Mouse (Mus musculus): ENCODE measurements at regions not wholly inside any gene's neighbourhood (a gene's known extent, or its start where the extent isn't known, plus 50 kb on each side); places are given as distances from the start of the nearest gene placed in this dataset.

- no peak for TF ChIP-seq ZNF384 (IDR thresholded peaks at IDR 0.05; ENCODE audit: low read depth, low read length)
- TF ChIP-seq ZC3H11A (IDR thresholded peaks at IDR 0.05; ENCODE audit: borderline replicate concordance, low read depth, low read length): no peak
- TF ChIP-seq HCFC1 (IDR thresholded peaks at IDR 0.05; ENCODE audit: borderline replicate concordance, insufficient read depth, low read length): no peak
- TF ChIP-seq CHD2 (IDR thresholded peaks at IDR 0.05; ENCODE audit: low read depth, low read length): no peak
- TF ChIP-seq MAFK (IDR thresholded peaks at IDR 0.05; ENCODE audit: insufficient read depth, low read depth, low read length): no peak
Measured at GRCm38 (mm10) chr16:62470133-62470532, 316.5 kb downstream of the Nsun3 start.

GRCm38 (mm10) chr16:62469286-62469685 is 317.3 kb downstream of the Nsun3 start:
- no peak overlapping the region for H3K4me3 ChIP-seq (ENCODE audit: insufficient read depth in 1 of 2, low read depth in 1 of 2, low read length in 2 of 2, poor library complexity in 1 of 2, severe bottlenecking in 1 of 2)
- H3K36me3 ChIP-seq (ENCODE audit: control insufficient read depth, insufficient read depth, low read length, poor library complexity, severe bottlenecking): no peaks in the 10 kb centered on the region
- H3K27ac ChIP-seq (ENCODE audit: insufficient read depth, low read depth, low read length, poor library complexity, severe bottlenecking): no peak overlapping the region
- no peak for TF ChIP-seq HCFC1 (IDR thresholded peaks at IDR 0.05; ENCODE audit: borderline replicate concordance, insufficient read depth, low read length)
- no peak for TF ChIP-seq ZNF384 (IDR thresholded peaks at IDR 0.05; ENCODE audit: low read depth, low read length)
- TF ChIP-seq ZC3H11A (IDR thresholded peaks at IDR 0.05; ENCODE audit: borderline replicate concordance, low read depth, low read length): no peak
- TF ChIP-seq CHD2 (IDR thresholded peaks at IDR 0.05; ENCODE audit: low read depth, low read length): no peak
- no peak for TF ChIP-seq MAFK (IDR thresholded peaks at IDR 0.05; ENCODE audit: insufficient read depth, low read depth, low read length)
- H3K9me3 ChIP-seq (ENCODE audit: control insufficient read depth, insufficient read depth, low read depth, low read length): no peaks in the 10 kb centered on the region
- no peak overlapping the region for H3K9ac ChIP-seq (ENCODE audit: insufficient read depth, low read depth, low read length, poor library complexity, severe bottlenecking)
- H3K4me1 ChIP-seq (ENCODE audit: control insufficient read depth in 2 of 2, insufficient read depth in 2 of 2, low read length in 2 of 2, poor library complexity in 1 of 2): no peaks in the 10 kb centered on the region
- in situ Hi-C loops (cut with MboI; ENCODE audit: low sequenced_read_pairs in 2 of 2, unreplicated experiment in 2 of 2): no loop called here
- no peak for DNase-seq (ENCODE audit: low read depth, low spot score)

More at GRCm38 (mm10) chr16:62470133-62470532, 316.5 kb downstream of the Nsun3 start:
- no peaks in the 10 kb centered on the region for H3K4me1 ChIP-seq (ENCODE audit: control insufficient read depth in 2 of 2, insufficient read depth in 2 of 2, low read length in 2 of 2, poor library complexity in 1 of 2)
- H3K9ac ChIP-seq (ENCODE audit: insufficient read depth, low read depth, low read length, poor library complexity, severe bottlenecking): no peak overlapping the region
- H3K4me3 ChIP-seq (ENCODE audit: insufficient read depth in 1 of 2, low read depth in 1 of 2, low read length in 2 of 2, poor library complexity in 1 of 2, severe bottlenecking in 1 of 2): no peak overlapping the region
- no peaks in the 10 kb centered on the region for H3K9me3 ChIP-seq (ENCODE audit: control insufficient read depth, insufficient read depth, low read depth, low read length)
- DNase-seq (ENCODE audit: low read depth, low spot score): no peak
- in situ Hi-C loops (cut with MboI; ENCODE audit: low sequenced_read_pairs in 2 of 2, unreplicated experiment in 2 of 2): no loop called here
- H3K27ac ChIP-seq (ENCODE audit: insufficient read depth, low read depth, low read length, poor library complexity, severe bottlenecking): no peak overlapping the region
- H3K36me3 ChIP-seq (ENCODE audit: control insufficient read depth, insufficient read depth, low read length, poor library complexity, severe bottlenecking): no peaks in the 10 kb centered on the region

GRCm38 (mm10) chr16:62468846-62469245 is 317.8 kb downstream of the Nsun3 start:
- in situ Hi-C loops (cut with MboI; ENCODE audit: low sequenced_read_pairs in 2 of 2, unreplicated experiment in 2 of 2): no loop called here
- Histone ChIP-seq H3K27ac (ENCODE audit: insufficient read depth, low read depth, low read length, poor library complexity, severe bottlenecking) (no peak overlapping the region), H3K9me3 (ENCODE audit: control insufficient read depth, insufficient read depth, low read depth, low read length) (no peaks in the 10 kb centered on the region), H3K9ac (ENCODE audit: insufficient read depth, low read depth, low read length, poor library complexity, severe bottlenecking) (no peak overlapping the region), H3K4me1 (ENCODE audit: control insufficient read depth in 2 of 2, insufficient read depth in 2 of 2, low read length in 2 of 2, poor library complexity in 1 of 2) (no peaks in the 10 kb centered on the region), H3K36me3 (ENCODE audit: control insufficient read depth, insufficient read depth, low read length, poor library complexity, severe bottlenecking) (no peaks in the 10 kb centered on the region), H3K4me3 (ENCODE audit: insufficient read depth in 1 of 2, low read depth in 1 of 2, low read length in 2 of 2, poor library complexity in 1 of 2, severe bottlenecking in 1 of 2) (no peak overlapping the region)
- no peak for DNase-seq (ENCODE audit: low read depth, low spot score)
- TF ChIP-seq ZNF384 (IDR thresholded peaks at IDR 0.05; ENCODE audit: low read depth, low read length): no peak
- TF ChIP-seq HCFC1 (IDR thresholded peaks at IDR 0.05; ENCODE audit: borderline replicate concordance, insufficient read depth, low read length): no peak
- no peak for TF ChIP-seq MAFK (IDR thresholded peaks at IDR 0.05; ENCODE audit: insufficient read depth, low read depth, low read length)
- TF ChIP-seq ZC3H11A (IDR thresholded peaks at IDR 0.05; ENCODE audit: borderline replicate concordance, low read depth, low read length): no peak
- TF ChIP-seq CHD2 (IDR thresholded peaks at IDR 0.05; ENCODE audit: low read depth, low read length): no peak

GRCm38 (mm10) chr16:62459949-62460551 is 326.6 kb downstream of the Nsun3 start:
- H3K9me3 ChIP-seq (ENCODE audit: control insufficient read depth, insufficient read depth, low read depth, low read length): no peaks in the 10 kb centered on the region
- H3K4me3 ChIP-seq (ENCODE audit: insufficient read depth in 1 of 2, low read depth in 1 of 2, low read length in 2 of 2, poor library complexity in 1 of 2, severe bottlenecking in 1 of 2): no peak overlapping the region
- no peak overlapping the region for H3K9ac ChIP-seq (ENCODE audit: insufficient read depth, low read depth, low read length, poor library complexity, severe bottlenecking)
- DNase-seq (ENCODE audit: low read depth, low spot score): no peak
- no peak for TF ChIP-seq ZNF384 (IDR thresholded peaks at IDR 0.05; ENCODE audit: low read depth, low read length)
- TF ChIP-seq MAFK (IDR thresholded peaks at IDR 0.05; ENCODE audit: insufficient read depth, low read depth, low read length): no peak
- no peak for TF ChIP-seq CHD2 (IDR thresholded peaks at IDR 0.05; ENCODE audit: low read depth, low read length)
- TF ChIP-seq HCFC1 (IDR thresholded peaks at IDR 0.05; ENCODE audit: borderline replicate concordance, insufficient read depth, low read length): no peak
- TF ChIP-seq ZC3H11A (IDR thresholded peaks at IDR 0.05; ENCODE audit: borderline replicate concordance, low read depth, low read length): no peak
- in situ Hi-C loops (cut with MboI; ENCODE audit: low sequenced_read_pairs in 2 of 2, unreplicated experiment in 2 of 2): no loop called here
- H3K36me3 ChIP-seq (ENCODE audit: control insufficient read depth, insufficient read depth, low read length, poor library complexity, severe bottlenecking): no peaks in the 10 kb centered on the region
- no peak overlapping the region for H3K27ac ChIP-seq (ENCODE audit: insufficient read depth, low read depth, low read length, poor library complexity, severe bottlenecking)
- no peaks in the 10 kb centered on the region for H3K4me1 ChIP-seq (ENCODE audit: control insufficient read depth in 2 of 2, insufficient read depth in 2 of 2, low read length in 2 of 2, poor library complexity in 1 of 2)

All from ES-E14 (cell line).